Mouse (Mus musculus): ENCODE results near the gene BC030870. TPM values are rescaled to one million over a fixed set of nuclear protein-coding genes. Genes with fewer than 3 reads are reported as not detected.
"Not testable (repeated sequence)": the region's sequence is repeated elsewhere in the genome, so short reads cannot be mapped to it uniquely, and the experiment has no call there.

The BC030870 gene
- polyA plus RNA-seq (2014; fragmentation: Nextera tagmentation; extraction: Ambion mirVana) = not detected in 2 replicates

- no peak within 1 kb of the TSS for H3K27ac ChIP-seq (ENCODE audit: low read depth, low read length)
- no peaks in the 10 kb centered on the region for H3K9me3 ChIP-seq (replicated peaks; ENCODE audit: control insufficient read depth, low read length)
- H3K36me3 ChIP-seq (ENCODE audit: control insufficient read depth, insufficient read depth, low read length) = no peaks in the 10 kb centered on the region
- H3K4me2 ChIP-seq = no peak within 1 kb of the TSS
- no peaks in the 10 kb centered on the region for H3K4me1 ChIP-seq (ENCODE audit: control insufficient read depth, insufficient read depth, low read length)
- H3K4me3 ChIP-seq (ENCODE audit: low read depth, low read length) = no peak within 1 kb of the TSS
- no peaks in the 10 kb centered on the region for H3K27me3 ChIP-seq (ENCODE audit: control insufficient read depth, insufficient read depth, low read length)
- ATAC-seq (replicated peaks; ENCODE audit: insufficient number of reproducible peaks, low FRiP score, low TSS enrichment) = no peak
- no peak within 1 kb of the TSS for H3K9ac ChIP-seq (ENCODE audit: low read depth, low read length)
- WGBS (ENCODE audit: insufficient replicate concordance) = 78% methylated on average over 15 of the region's 15 CpGs
Measured at GRCm38 (mm10) chr8:65129199-65129788, at the start of gene BC030870. BC030870 (minus strand) TSS chr8:65129563.

DNA sequence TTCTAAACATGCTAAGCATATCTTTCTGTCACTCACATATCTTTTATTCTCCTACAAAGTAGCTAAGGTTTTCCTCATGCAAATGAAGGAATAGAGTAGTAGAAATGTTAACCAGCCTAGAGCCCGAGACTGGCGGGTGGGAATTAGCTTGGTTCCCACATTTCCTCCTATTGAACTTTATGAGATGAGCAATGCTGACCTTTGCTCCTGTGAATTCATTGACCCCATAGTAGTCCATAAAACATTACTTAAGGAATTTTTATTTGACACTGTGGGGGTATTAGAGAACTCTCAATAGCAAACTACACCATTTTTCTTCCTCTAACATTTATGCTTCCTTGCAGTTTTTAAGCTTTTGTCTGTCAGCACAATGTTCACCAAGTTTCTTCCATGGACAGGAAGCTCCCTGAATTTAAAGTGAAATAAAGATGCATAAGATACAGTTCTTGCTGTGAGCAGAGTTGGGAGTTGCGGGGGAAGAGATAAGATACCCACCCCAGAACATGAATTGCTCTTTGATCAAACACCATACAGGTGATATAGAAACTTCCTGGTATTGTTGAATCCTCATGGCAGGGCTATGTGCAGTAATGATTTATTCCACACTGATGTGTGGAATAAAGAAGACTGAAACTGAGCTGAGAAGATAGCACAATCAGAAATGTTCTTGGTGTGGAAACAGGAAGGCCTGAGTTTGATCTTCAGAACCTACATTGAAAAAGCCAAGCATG, 45.5 kb upstream of the BC030870 start:
- H3K4me1 ChIP-seq (ENCODE audit: control insufficient read depth, insufficient read depth, low read length) = no peaks in the 10 kb centered on the region
- no peaks in the 10 kb centered on the region for H3K9me3 ChIP-seq (replicated peaks; ENCODE audit: control insufficient read depth, low read length)
- no peak overlapping the region for H3K4me3 ChIP-seq (ENCODE audit: low read depth, low read length)
- H3K36me3 ChIP-seq (ENCODE audit: control insufficient read depth, insufficient read depth, low read length) = no peaks in the 10 kb centered on the region
- ATAC-seq (replicated peaks; ENCODE audit: insufficient number of reproducible peaks, low FRiP score, low TSS enrichment) = no peak
- no peak overlapping the region for H3K4me2 ChIP-seq
- no peak overlapping the region for H3K27ac ChIP-seq (ENCODE audit: low read depth, low read length)
- H3K9ac ChIP-seq (ENCODE audit: low read depth, low read length) = no peak overlapping the region
- no peaks in the 10 kb centered on the region for H3K27me3 ChIP-seq (ENCODE audit: control insufficient read depth, insufficient read depth, low read length)
- 66% methylated on average over 3 of the region's 3 CpGs for WGBS (ENCODE audit: insufficient replicate concordance)

- H3K27ac ChIP-seq (ENCODE audit: low read depth, low read length) = no peak overlapping the region
- ATAC-seq (replicated peaks; ENCODE audit: insufficient number of reproducible peaks, low FRiP score, low TSS enrichment) = no peak
- H3K9ac ChIP-seq (ENCODE audit: low read depth, low read length) = no peak overlapping the region
- no peak overlapping the region for H3K4me2 ChIP-seq
- H3K36me3 ChIP-seq (ENCODE audit: control insufficient read depth, insufficient read depth, low read length) = no peaks in the 10 kb centered on the region
- no peaks in the 10 kb centered on the region for H3K4me1 ChIP-seq (ENCODE audit: control insufficient read depth, insufficient read depth, low read length)
- H3K4me3 ChIP-seq (ENCODE audit: low read depth, low read length) = no peak overlapping the region
- no peaks in the 10 kb centered on the region for H3K9me3 ChIP-seq (replicated peaks; ENCODE audit: control insufficient read depth, low read length)
- H3K27me3 ChIP-seq (ENCODE audit: control insufficient read depth, insufficient read depth, low read length) = no peaks in the 10 kb centered on the region
- 89% methylated on average over 3 of the region's 3 CpGs for WGBS (ENCODE audit: insufficient replicate concordance)
Measured at GRCm38 (mm10) chr8:65169184-65169583, 39.8 kb upstream of the BC030870 start.

- WGBS (ENCODE audit: insufficient replicate concordance) = 30% methylated on average over 1 of the region's 1 CpGs
- H3K4me3 ChIP-seq (ENCODE audit: low read depth, low read length); H3K27ac ChIP-seq (ENCODE audit: low read depth, low read length); H3K36me3 ChIP-seq (ENCODE audit: control insufficient read depth, insufficient read depth, low read length); H3K9me3 ChIP-seq (replicated peaks; ENCODE audit: control insufficient read depth, low read length); ATAC-seq (replicated peaks; ENCODE audit: insufficient number of reproducible peaks, low FRiP score, low TSS enrichment); H3K9ac ChIP-seq (ENCODE audit: low read depth, low read length); H3K4me2 ChIP-seq; H3K4me1 ChIP-seq (ENCODE audit: control insufficient read depth, insufficient read depth, low read length); H3K27me3 ChIP-seq (ENCODE audit: control insufficient read depth, insufficient read depth, low read length): not testable (repeated sequence)
Measured at GRCm38 (mm10) chr8:65160676-65161075, 31.3 kb upstream of the BC030870 start.

DNA sequence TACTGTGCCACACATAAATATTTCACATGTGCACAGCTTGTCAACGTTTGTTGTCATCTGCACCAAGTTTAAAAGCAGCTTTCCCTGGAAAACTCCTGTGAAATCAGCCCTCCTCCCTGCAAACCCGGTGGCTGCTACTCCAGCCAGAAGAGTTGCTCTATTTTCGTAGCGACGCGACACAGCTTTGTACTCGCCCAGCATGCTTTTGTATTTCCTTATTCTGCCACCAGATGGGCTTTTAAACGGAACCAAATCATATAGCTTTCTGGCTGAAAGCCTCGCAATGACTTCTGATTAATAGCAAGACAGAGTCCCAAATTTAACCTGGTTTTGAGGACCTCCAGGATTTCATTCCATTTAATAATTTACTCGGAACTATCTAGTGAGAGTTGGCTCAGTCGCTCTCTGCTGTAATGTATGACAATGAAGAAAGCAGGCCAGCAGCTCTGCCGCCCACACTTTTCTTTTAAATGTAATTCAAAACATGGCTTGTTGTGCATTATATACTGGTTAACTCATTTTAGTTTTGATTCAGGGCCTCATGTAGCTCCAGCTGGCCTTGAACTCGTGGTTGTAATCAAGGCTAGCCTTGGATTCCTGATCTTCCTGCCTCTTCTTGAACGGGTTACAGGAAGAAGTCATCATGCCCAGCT, 29.9 kb upstream of the BC030870 start:
- no peak overlapping the region for H3K9ac ChIP-seq (ENCODE audit: low read depth, low read length)
- no peaks in the 10 kb centered on the region for H3K4me1 ChIP-seq (ENCODE audit: control insufficient read depth, insufficient read depth, low read length)
- no peaks in the 10 kb centered on the region for H3K27me3 ChIP-seq (ENCODE audit: control insufficient read depth, insufficient read depth, low read length)
- H3K9me3 ChIP-seq (replicated peaks; ENCODE audit: control insufficient read depth, low read length) = no peaks in the 10 kb centered on the region
- H3K4me2 ChIP-seq = no peak overlapping the region
- H3K4me3 ChIP-seq (ENCODE audit: low read depth, low read length) = no peak overlapping the region
- H3K36me3 ChIP-seq (ENCODE audit: control insufficient read depth, insufficient read depth, low read length) = no peaks in the 10 kb centered on the region
- ATAC-seq (replicated peaks; ENCODE audit: insufficient number of reproducible peaks, low FRiP score, low TSS enrichment) = no peak
- WGBS (ENCODE audit: insufficient replicate concordance) = 69% methylated on average over 14 of the region's 14 CpGs
- no peak overlapping the region for H3K27ac ChIP-seq (ENCODE audit: low read depth, low read length)

DNA sequence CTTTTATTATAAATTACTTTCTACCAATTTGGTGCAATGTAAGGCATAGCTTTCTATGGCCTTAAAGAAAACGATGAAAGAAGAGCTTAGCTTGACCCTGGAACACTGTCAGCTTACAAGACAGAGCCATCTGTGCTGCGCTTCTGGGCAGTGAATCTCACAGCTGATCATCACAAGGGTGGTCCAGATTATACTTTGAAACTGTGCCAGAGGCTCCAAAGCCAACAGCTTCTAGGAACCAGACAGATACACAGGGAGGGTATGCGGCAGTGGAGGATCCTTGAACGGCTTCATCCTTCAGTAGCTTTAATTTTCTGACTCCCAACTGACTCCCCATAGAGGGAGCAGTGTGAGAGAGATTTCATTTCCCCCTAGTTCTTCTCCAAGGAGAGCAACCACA, 28.5 kb upstream of the BC030870 start:
- no peak overlapping the region for H3K9ac ChIP-seq (ENCODE audit: low read depth, low read length)

GRCm38 (mm10) chr8:65138830-65139466, 9.6 kb upstream of the BC030870 start:
- no peaks in the 10 kb centered on the region for H3K27me3 ChIP-seq (ENCODE audit: control insufficient read depth, insufficient read depth, low read length)
- no peak overlapping the region for H3K9ac ChIP-seq (ENCODE audit: low read depth, low read length)
- H3K4me2 ChIP-seq = no peak overlapping the region
- H3K36me3 ChIP-seq (ENCODE audit: control insufficient read depth, insufficient read depth, low read length) = no peaks in the 10 kb centered on the region
- no peaks in the 10 kb centered on the region for H3K4me1 ChIP-seq (ENCODE audit: control insufficient read depth, insufficient read depth, low read length)
- H3K27ac ChIP-seq (ENCODE audit: low read depth, low read length) = no peak overlapping the region
- no peak for ATAC-seq (replicated peaks; ENCODE audit: insufficient number of reproducible peaks, low FRiP score, low TSS enrichment)
- 61% methylated on average over 3 of the region's 3 CpGs for WGBS (ENCODE audit: insufficient replicate concordance)
- H3K4me3 ChIP-seq (ENCODE audit: low read depth, low read length) = no peak overlapping the region
- H3K9me3 ChIP-seq (replicated peaks; ENCODE audit: control insufficient read depth, low read length) = no peaks in the 10 kb centered on the region

More for the DNA sequence above, 28.5 kb upstream of the BC030870 start:
- 81% methylated on average over 4 of the region's 4 CpGs for WGBS (ENCODE audit: insufficient replicate concordance)
- H3K4me3 ChIP-seq (ENCODE audit: low read depth, low read length) = no peak overlapping the region
- no peak overlapping the region for H3K27ac ChIP-seq (ENCODE audit: low read depth, low read length)
- H3K4me2 ChIP-seq = no peak overlapping the region
- no peaks in the 10 kb centered on the region for H3K9me3 ChIP-seq (replicated peaks; ENCODE audit: control insufficient read depth, low read length)
- no peaks in the 10 kb centered on the region for H3K36me3 ChIP-seq (ENCODE audit: control insufficient read depth, insufficient read depth, low read length)
- no peak for ATAC-seq (replicated peaks; ENCODE audit: insufficient number of reproducible peaks, low FRiP score, low TSS enrichment)
- no peaks in the 10 kb centered on the region for H3K4me1 ChIP-seq (ENCODE audit: control insufficient read depth, insufficient read depth, low read length)
- no peaks in the 10 kb centered on the region for H3K27me3 ChIP-seq (ENCODE audit: control insufficient read depth, insufficient read depth, low read length)

DNA sequence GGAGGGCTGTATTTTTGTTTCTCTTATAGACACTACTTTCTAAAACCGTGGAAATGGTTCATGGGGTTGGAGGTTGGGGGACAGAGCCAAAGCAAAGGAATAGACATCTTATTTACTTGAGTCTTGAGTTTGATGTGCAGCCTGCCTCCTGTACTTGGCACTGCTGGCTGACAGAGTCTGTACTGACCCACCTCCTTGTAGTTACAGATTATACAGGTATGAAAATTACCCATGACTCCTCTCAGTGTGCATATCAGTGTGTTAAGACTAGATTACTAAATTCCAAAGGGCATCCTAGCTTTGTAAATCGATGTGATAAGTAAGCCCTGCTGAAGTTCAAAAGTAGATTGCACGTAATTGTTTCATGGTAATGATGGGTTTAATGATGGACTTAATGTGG, 2.9 kb downstream of the BC030870 start:
- Histone ChIP-seq H3K4me2 (no peak overlapping the region), H3K4me1 (ENCODE audit: control insufficient read depth, insufficient read depth, low read length) (no peaks in the 10 kb centered on the region), H3K36me3 (ENCODE audit: control insufficient read depth, insufficient read depth, low read length) (no peaks in the 10 kb centered on the region), H3K27ac (ENCODE audit: low read depth, low read length) (no peak overlapping the region), H3K9me3 (replicated peaks; ENCODE audit: control insufficient read depth, low read length) (no peaks in the 10 kb centered on the region), H3K27me3 (ENCODE audit: control insufficient read depth, insufficient read depth, low read length) (no peaks in the 10 kb centered on the region), H3K4me3 (ENCODE audit: low read depth, low read length) (no peak overlapping the region), H3K9ac (ENCODE audit: low read depth, low read length) (no peak overlapping the region)
- 72% methylated on average over 3 of the region's 3 CpGs for WGBS (ENCODE audit: insufficient replicate concordance)
- no peak for ATAC-seq (replicated peaks; ENCODE audit: insufficient number of reproducible peaks, low FRiP score, low TSS enrichment)
